Mouse (Mus musculus) fat pad, adult 2 months (tissue): ENCODE data around the gene Fbxl5.

Source experiments
- DNase-seq: peaks from one replicate; pipeline ENCODE4 v3.0.0-alpha.2; 2011; ENCODE audit warnings: low read depth, low spot score; ENCODE audit errors: extremely low read depth

Fbxl5 gene

GRCm38 (mm10) chr5:43836590-43836989 is 15.2 kb upstream of the Fbxl5 start:
- DNase-seq: no peak

- no peak for DNase-seq
Observed at GRCm38 (mm10) chr5:43827366-43827765, 5.9 kb upstream of the Fbxl5 start.

- DNase-seq: no peak
Observed at GRCm38 (mm10) chr5:43826883-43827282, 5.4 kb upstream of the Fbxl5 start.

- no peak for DNase-seq
Observed at GRCm38 (mm10) chr5:43824580-43824979, 3.1 kb upstream of the Fbxl5 start.

GRCm38 (mm10) chr5:43822824-43823223 is 1.4 kb upstream of the Fbxl5 start:
- DNase-seq: no peak

GRCm38 (mm10) chr5:43822199-43822598 is 761 bp upstream of the Fbxl5 start:
- DNase-seq: no peak

- DNase-seq: no peak
Observed at GRCm38 (mm10) chr5:43820785-43821184, 653 bp downstream of the Fbxl5 start.

- DNase-seq: no peak
Observed at GRCm38 (mm10) chr5:43818695-43819094, 2.7 kb downstream of the Fbxl5 start, which contains the start of gene Bst1. TSS of gene Bst1 (plus strand) at chr5:43818885.

GRCm38 (mm10) chr5:43815769-43816168 is 5.7 kb downstream of the Fbxl5 start:
- DNase-seq: no peak

GRCm38 (mm10) chr5:43814536-43814935 is 6.9 kb downstream of the Fbxl5 start:
- no peak for DNase-seq

- no peak for DNase-seq
Observed at GRCm38 (mm10) chr5:43810427-43811062, 10.9 kb downstream of the Fbxl5 start.

GRCm38 (mm10) chr5:43807744-43808696 is 13.4 kb downstream of the Fbxl5 start:
- DNase-seq: no peak

GRCm38 (mm10) chr5:43806914-43807313 is 14.5 kb downstream of the Fbxl5 start:
- no peak for DNase-seq

GRCm38 (mm10) chr5:43806340-43806739 is 15.1 kb downstream of the Fbxl5 start:
- DNase-seq: no peak

- no peak for DNase-seq
Observed at GRCm38 (mm10) chr5:43805401-43805800, 16.0 kb downstream of the Fbxl5 start.

- DNase-seq: no peak
Observed at GRCm38 (mm10) chr5:43801798-43802197, 19.6 kb downstream of the Fbxl5 start.

- no peak for DNase-seq
Observed at GRCm38 (mm10) chr5:43801253-43801652, 20.2 kb downstream of the Fbxl5 start.

GRCm38 (mm10) chr5:43800700-43801099 is 20.7 kb downstream of the Fbxl5 start:
- DNase-seq: no peak

- no peak for DNase-seq
Observed at GRCm38 (mm10) chr5:43799530-43799929, 21.9 kb downstream of the Fbxl5 start.

GRCm38 (mm10) chr5:43792354-43792753 is 29.1 kb downstream of the Fbxl5 start:
- no peak for DNase-seq

GRCm38 (mm10) chr5:43787976-43788752 is 33.3 kb downstream of the Fbxl5 start:
- peak; percentile 28 for DNase-seq
